Mouse (Mus musculus): ENCODE measurements around the gene Tmem206. TPM values are rescaled to one million over a fixed set of nuclear protein-coding genes. Genes with fewer than 3 reads are reported as not detected.
A peak's percentile ranks its signal among the peaks of the same experiment; 100 is the strongest.

The Tmem206 gene
- polyA plus RNA-seq, 1 experiment from 2014 or later = 22.1 TPM

DNA sequence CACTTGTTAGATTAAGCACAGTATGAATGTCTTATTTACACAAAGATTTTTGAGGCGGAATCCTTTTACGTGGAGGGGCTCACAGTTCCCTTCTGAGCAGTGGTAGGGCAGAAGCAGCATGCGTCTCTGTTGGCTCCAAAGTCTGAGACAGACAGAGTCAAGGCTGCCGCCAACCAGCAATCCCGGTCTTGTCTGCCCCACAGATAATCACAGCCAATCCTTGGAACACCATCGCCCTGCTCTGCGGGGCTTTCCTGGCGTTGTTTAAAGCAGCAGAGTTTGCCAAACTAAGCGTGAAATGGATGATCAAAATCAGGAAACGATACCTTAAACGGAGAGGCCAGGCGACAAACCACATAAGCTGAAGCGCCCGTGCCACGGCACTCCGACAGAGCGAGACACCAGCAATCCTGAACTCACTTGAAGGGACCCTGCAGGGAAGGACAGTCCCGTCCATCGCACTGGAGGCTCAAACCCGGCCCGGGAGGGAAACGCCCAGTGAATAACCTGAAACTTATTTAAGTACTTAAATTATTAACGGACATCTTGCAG is 23.9 kb downstream of the Tmem206 start:
- no peaks in the 10 kb centered on the region for H3K9me3 ChIP-seq (ENCODE audit: control insufficient read depth, low read depth, low read length)
- peaks cover 36% of the 10 kb centered on the region for H3K36me3 ChIP-seq (ENCODE audit: control insufficient read depth, insufficient read depth, low read length)
- no peak for ATAC-seq (ENCODE audit: insufficient number of reproducible peaks, insufficient read depth, low FRiP score, low read depth)
- H3K9ac ChIP-seq (replicated peaks; ENCODE audit: low read depth, low read length) = no peak overlapping the region
- H3K27me3 ChIP-seq (ENCODE audit: control insufficient read depth, insufficient read depth, low read length) = no peaks in the 10 kb centered on the region
- peak overlapping the region; percentile 45; the same call in 1 of the 2 replicates for H3K27ac ChIP-seq (ENCODE audit: low read length)
- H3K4me2 ChIP-seq (replicated peaks; ENCODE audit: low read depth, low read length) = no peak overlapping the region
- peaks cover 11% of the 10 kb centered on the region; the same call in 1 of the 2 replicates for H3K4me1 ChIP-seq (ENCODE audit: control insufficient read depth, insufficient read depth, low read length)
- H3K4me3 ChIP-seq (ENCODE audit: low read depth, low read length) = no peak overlapping the region
- WGBS = 72% methylated on average over 23 of the region's 23 CpGs

DNA sequence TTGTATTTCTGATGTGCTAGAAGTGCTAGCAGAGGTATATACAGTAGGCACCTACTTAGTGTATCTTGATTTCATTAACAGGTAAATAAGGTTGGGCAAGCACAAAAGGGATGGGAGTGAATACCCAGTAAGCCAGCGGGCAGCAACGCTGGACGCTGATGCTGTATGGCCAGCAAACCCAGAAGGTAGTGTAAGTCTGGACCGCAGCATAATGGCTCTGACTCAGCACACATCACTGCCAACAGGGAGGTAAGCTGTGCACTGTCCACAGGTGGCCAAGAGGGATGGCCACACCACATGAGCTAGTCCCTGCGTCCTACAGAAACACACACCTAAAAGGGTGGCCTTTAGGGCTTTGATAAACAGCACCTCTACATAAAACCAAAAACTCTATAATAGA is 24.6 kb downstream of the Tmem206 start:
- ATAC-seq (ENCODE audit: insufficient number of reproducible peaks, insufficient read depth, low FRiP score, low read depth) = no peak
- Histone ChIP-seq H3K4me3 (ENCODE audit: low read depth, low read length) (no peak overlapping the region), H3K4me1 (ENCODE audit: control insufficient read depth, insufficient read depth, low read length) (peaks cover 11% of the 10 kb centered on the region; the same call in 1 of the 2 replicates), H3K9ac (replicated peaks; ENCODE audit: low read depth, low read length) (no peak overlapping the region), H3K4me2 (replicated peaks; ENCODE audit: low read depth, low read length) (no peak overlapping the region), H3K36me3 (ENCODE audit: control insufficient read depth, insufficient read depth, low read length) (peaks cover 39% of the 10 kb centered on the region), H3K27ac (ENCODE audit: low read length) (no peak overlapping the region), H3K27me3 (ENCODE audit: control insufficient read depth, insufficient read depth, low read length) (no peaks in the 10 kb centered on the region), H3K9me3 (ENCODE audit: control insufficient read depth, low read depth, low read length) (no peaks in the 10 kb centered on the region)
- WGBS = 90% methylated on average over 5 of the region's 5 CpGs

DNA sequence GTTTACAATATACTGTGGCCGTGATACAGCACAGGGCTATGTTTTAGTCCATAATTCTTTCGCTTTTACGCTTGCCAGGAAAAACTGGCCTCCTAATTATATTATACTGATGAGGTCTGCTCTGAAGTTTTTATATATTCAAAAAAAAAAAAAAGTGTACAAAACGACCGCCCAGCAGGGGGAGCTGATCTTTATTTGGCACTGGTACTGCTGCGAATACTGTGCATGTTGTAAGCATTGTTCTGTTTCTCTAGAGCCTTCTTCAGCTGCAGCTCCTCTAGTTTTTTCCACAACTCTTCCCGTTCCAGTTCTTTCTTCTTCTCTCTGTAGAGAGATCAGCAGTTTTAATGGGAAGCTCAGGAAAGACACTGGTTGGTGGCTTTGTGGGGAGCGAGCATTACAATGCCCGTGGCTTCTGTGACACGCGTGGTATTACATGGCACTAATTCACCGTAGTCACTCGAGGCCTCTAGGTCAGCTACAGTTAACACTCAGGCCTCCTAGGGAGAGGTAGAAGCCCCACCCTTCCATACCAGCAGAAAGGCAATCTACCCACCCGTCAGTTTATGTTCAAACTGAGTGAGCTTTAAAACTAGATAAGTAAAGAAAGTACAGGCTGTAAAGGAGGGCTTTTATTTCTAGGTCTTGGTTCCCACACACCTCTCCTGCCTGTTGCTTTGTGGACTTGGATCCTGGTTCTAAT is 27.2 kb downstream of the Tmem206 start:
- Histone ChIP-seq H3K4me3 (ENCODE audit: low read depth, low read length) (no peak overlapping the region), H3K9ac (replicated peaks; ENCODE audit: low read depth, low read length) (no peak overlapping the region), H3K9me3 (ENCODE audit: control insufficient read depth, low read depth, low read length) (no peaks in the 10 kb centered on the region), H3K36me3 (ENCODE audit: control insufficient read depth, insufficient read depth, low read length) (peaks cover 47% of the 10 kb centered on the region), H3K27me3 (ENCODE audit: control insufficient read depth, insufficient read depth, low read length) (no peaks in the 10 kb centered on the region), H3K4me1 (ENCODE audit: control insufficient read depth, insufficient read depth, low read length) (peaks cover 11% of the 10 kb centered on the region; the same call in 1 of the 2 replicates), H3K4me2 (replicated peaks; ENCODE audit: low read depth, low read length) (no peak overlapping the region), H3K27ac (ENCODE audit: low read length) (no peak overlapping the region)
- no peak for ATAC-seq (ENCODE audit: insufficient number of reproducible peaks, insufficient read depth, low FRiP score, low read depth)
- WGBS = 62% methylated on average over 14 of the region's 14 CpGs

DNA sequence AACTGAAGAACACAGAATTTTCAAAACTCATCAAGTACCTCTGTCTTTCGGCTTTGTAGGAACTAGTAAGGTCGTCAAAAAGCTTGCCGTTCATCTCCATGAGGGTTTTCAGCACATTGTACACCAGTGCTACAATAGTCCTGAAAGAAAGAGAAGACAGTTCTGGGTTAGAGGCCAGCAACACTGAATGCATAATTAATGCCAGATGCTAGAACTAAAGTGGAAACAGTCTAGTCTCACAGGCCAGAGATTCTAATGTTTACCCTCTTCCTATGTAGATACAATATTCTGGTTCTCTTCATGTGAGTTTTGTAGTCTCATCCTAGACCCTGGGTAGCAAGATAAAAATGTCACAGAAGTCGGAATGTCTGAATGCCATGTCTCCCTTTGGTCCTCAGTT is 28.1 kb downstream of the Tmem206 start:
- Histone ChIP-seq H3K27me3 (ENCODE audit: control insufficient read depth, insufficient read depth, low read length) (no peaks in the 10 kb centered on the region), H3K4me3 (ENCODE audit: low read depth, low read length) (no peak overlapping the region), H3K4me1 (ENCODE audit: control insufficient read depth, insufficient read depth, low read length) (peaks cover 6% of the 10 kb centered on the region; the same call in 1 of the 2 replicates), H3K4me2 (replicated peaks; ENCODE audit: low read depth, low read length) (no peak overlapping the region), H3K27ac (ENCODE audit: low read length) (no peak overlapping the region), H3K9ac (replicated peaks; ENCODE audit: low read depth, low read length) (no peak overlapping the region), H3K36me3 (ENCODE audit: control insufficient read depth, insufficient read depth, low read length) (peaks cover 52% of the 10 kb centered on the region), H3K9me3 (ENCODE audit: control insufficient read depth, low read depth, low read length) (no peaks in the 10 kb centered on the region)
- WGBS = 96% methylated on average over 4 of the region's 4 CpGs
- no peak for ATAC-seq (ENCODE audit: insufficient number of reproducible peaks, insufficient read depth, low FRiP score, low read depth)

DNA sequence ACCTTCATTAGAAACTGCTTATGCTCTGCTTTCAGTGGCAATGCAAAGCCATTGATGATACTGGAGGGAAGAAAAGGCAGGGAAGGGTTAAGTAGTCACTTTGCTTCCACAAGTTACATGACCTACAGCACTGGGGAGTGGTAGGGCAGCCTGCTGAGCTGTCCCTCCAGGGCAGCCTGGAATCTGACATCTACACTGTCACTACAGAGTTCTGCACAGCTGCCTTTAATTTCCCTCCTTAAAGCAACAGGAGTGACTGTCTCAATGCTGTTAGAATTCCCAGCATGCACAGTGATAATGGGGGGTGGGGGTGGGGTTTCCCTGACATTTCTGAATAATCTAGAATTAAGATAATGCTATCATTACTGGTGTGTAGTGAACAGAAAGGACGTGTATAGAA is 31.2 kb downstream of the Tmem206 start:
- 79% methylated on average over 1 of the region's 1 CpGs for WGBS
- Histone ChIP-seq H3K27me3 (ENCODE audit: control insufficient read depth, insufficient read depth, low read length) (no peaks in the 10 kb centered on the region), H3K36me3 (ENCODE audit: control insufficient read depth, insufficient read depth, low read length) (peaks cover 53% of the 10 kb centered on the region), H3K4me2 (replicated peaks; ENCODE audit: low read depth, low read length) (no peak overlapping the region), H3K9ac (replicated peaks; ENCODE audit: low read depth, low read length) (no peak overlapping the region), H3K27ac (ENCODE audit: low read length) (no peak overlapping the region), H3K9me3 (ENCODE audit: control insufficient read depth, low read depth, low read length) (no peaks in the 10 kb centered on the region), H3K4me3 (ENCODE audit: low read depth, low read length) (no peak overlapping the region), H3K4me1 (ENCODE audit: control insufficient read depth, insufficient read depth, low read length) (no peaks in the 10 kb centered on the region)
- ATAC-seq (ENCODE audit: insufficient number of reproducible peaks, insufficient read depth, low FRiP score, low read depth) = no peak

DNA sequence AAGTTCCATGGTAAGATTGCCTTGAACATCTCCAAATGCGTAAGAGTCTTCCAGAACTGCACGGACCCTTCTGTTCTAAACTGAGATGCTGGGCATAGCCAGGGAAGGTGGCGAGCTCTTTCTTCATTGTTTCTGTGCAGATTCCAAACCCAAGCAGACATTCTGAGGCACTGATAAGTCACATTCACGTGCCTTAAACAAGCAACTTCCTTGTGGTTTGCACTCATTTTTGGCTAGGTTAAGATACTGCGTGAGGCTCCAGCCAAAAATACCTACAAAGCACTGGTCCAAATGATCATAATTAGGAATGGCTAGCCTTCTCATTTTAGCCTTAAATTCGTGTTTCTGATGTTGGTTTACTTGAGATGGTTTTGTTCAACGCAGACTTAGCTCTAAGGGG is 33.8 kb downstream of the Tmem206 start:
- ATAC-seq (ENCODE audit: insufficient number of reproducible peaks, insufficient read depth, low FRiP score, low read depth) = no peak
- 88% methylated on average over 7 of the region's 7 CpGs for WGBS

DNA sequence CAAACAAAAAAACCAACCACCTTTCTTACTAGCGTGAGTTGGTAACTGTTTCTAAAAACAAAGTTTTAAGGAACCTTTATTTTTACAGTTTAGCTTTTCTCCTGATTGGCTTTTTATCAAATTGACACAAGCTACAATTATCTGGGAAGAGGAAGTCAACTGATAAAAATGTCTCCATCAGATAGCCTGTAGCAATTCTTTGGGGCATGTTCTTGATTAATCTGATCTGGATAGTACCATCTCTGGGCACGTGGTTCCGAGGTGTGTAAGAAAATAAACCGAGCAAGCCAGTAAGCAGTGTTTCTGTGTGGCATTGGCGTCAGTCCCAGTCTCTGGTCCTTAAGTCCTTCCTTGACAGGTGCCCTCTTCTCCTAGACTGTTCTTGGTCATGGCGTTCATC is 36.7 kb downstream of the Tmem206 start:
- no peak overlapping the region for H3K9ac ChIP-seq (replicated peaks; ENCODE audit: low read depth, low read length)
- 91% methylated on average over 6 of the region's 6 CpGs for WGBS
- H3K9me3 ChIP-seq (ENCODE audit: control insufficient read depth, low read depth, low read length) = no peaks in the 10 kb centered on the region
- peaks cover 20% of the 10 kb centered on the region; the same call in 1 of the 2 replicates for H3K36me3 ChIP-seq (ENCODE audit: control insufficient read depth, insufficient read depth, low read length)
- no peak overlapping the region for H3K4me3 ChIP-seq (ENCODE audit: low read depth, low read length)
- H3K27me3 ChIP-seq (ENCODE audit: control insufficient read depth, insufficient read depth, low read length) = no peaks in the 10 kb centered on the region
- no peaks in the 10 kb centered on the region for H3K4me1 ChIP-seq (ENCODE audit: control insufficient read depth, insufficient read depth, low read length)
- no peak overlapping the region for H3K4me2 ChIP-seq (replicated peaks; ENCODE audit: low read depth, low read length)
- no peak overlapping the region for H3K27ac ChIP-seq (ENCODE audit: low read length)
- no peak for ATAC-seq (ENCODE audit: insufficient number of reproducible peaks, insufficient read depth, low FRiP score, low read depth)

More for the DNA sequence above, 33.8 kb downstream of the Tmem206 start:
- Histone ChIP-seq H3K4me2 (replicated peaks; ENCODE audit: low read depth, low read length) (no peak overlapping the region), H3K27me3 (ENCODE audit: control insufficient read depth, insufficient read depth, low read length) (no peaks in the 10 kb centered on the region), H3K4me3 (ENCODE audit: low read depth, low read length) (no peak overlapping the region), H3K9me3 (ENCODE audit: control insufficient read depth, low read depth, low read length) (no peaks in the 10 kb centered on the region), H3K4me1 (ENCODE audit: control insufficient read depth, insufficient read depth, low read length) (no peaks in the 10 kb centered on the region), H3K36me3 (ENCODE audit: control insufficient read depth, insufficient read depth, low read length) (peaks cover 39% of the 10 kb centered on the region), H3K27ac (ENCODE audit: low read length) (no peak overlapping the region), H3K9ac (replicated peaks; ENCODE audit: low read depth, low read length) (no peak overlapping the region)

DNA sequence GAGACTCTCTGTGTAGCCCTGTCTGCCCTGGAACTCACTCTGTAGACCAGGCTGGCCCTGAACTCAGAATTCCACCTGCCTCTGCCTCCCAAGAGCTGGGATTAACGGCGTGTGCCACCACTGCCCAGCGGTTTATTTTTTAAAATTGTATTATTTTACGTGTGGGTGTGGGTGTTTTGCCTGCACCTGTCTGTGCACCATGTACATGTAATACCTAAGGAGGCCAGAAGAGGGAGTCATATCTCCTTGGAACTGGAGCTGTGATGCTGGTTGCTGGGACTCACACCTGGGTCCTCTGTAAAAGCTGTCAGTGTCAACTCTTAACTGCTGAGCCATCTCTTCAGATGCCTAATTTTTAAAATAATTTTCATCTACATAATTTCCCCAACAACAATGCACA is 38.8 kb downstream of the Tmem206 start:
- WGBS = 74% methylated on average over 4 of the region's 4 CpGs
- peaks cover 13% of the 10 kb centered on the region for H3K36me3 ChIP-seq (ENCODE audit: control insufficient read depth, insufficient read depth, low read length)
- H3K27ac ChIP-seq (ENCODE audit: low read length) = no peak overlapping the region

More for the DNA sequence above, 38.8 kb downstream of the Tmem206 start:
- ATAC-seq (ENCODE audit: insufficient number of reproducible peaks, insufficient read depth, low FRiP score, low read depth) = no peak
- H3K27me3 ChIP-seq (ENCODE audit: control insufficient read depth, insufficient read depth, low read length) = no peaks in the 10 kb centered on the region
- no peak overlapping the region for H3K4me2 ChIP-seq (replicated peaks; ENCODE audit: low read depth, low read length)
- no peaks in the 10 kb centered on the region for H3K4me1 ChIP-seq (ENCODE audit: control insufficient read depth, insufficient read depth, low read length)
- H3K4me3 ChIP-seq (ENCODE audit: low read depth, low read length) = no peak overlapping the region
- H3K9me3 ChIP-seq (ENCODE audit: control insufficient read depth, low read depth, low read length) = no peaks in the 10 kb centered on the region
- H3K9ac ChIP-seq (replicated peaks; ENCODE audit: low read depth, low read length) = no peak overlapping the region
